Mouse (Mus musculus) urinary bladder, adult 2 months (tissue): ENCODE data around the gene Polrmt. TPM values are rescaled to one million over a fixed set of nuclear protein-coding genes. Genes with fewer than 3 reads are reported as not detected.

ENCODE experiments used
- DNase-seq: peaks from one replicate; pipeline ENCODE4 v3.0.0; 2022; ENCODE audit warnings: low spot score
- polyA plus RNA-seq: library from polyadenylated mRNA; depleted of rRNA; stranded (reverse); fragments of >200 nt; gene quantifications from 2 replicates; pipeline ENCODE4 v1.2.3, GENCODE M21; 2012; rRNA removed

Polrmt gene
- 28.5 and 31.7 TPM in 2 replicates for polyA plus RNA-seq

- DNase-seq: peak; percentile 80
These were observed at the start of gene Polrmt for GRCm38 (mm10) chr10:79745898-79746773. Polrmt (minus strand) TSS chr10:79746581.

GRCm38 (mm10) chr10:79795905-79796304 is 49.5 kb upstream of the Polrmt start:
- DNase-seq: no peak

GRCm38 (mm10) chr10:79794491-79794931 is 48.1 kb upstream of the Polrmt start:
- peak; percentile 47 for DNase-seq

DNA sequence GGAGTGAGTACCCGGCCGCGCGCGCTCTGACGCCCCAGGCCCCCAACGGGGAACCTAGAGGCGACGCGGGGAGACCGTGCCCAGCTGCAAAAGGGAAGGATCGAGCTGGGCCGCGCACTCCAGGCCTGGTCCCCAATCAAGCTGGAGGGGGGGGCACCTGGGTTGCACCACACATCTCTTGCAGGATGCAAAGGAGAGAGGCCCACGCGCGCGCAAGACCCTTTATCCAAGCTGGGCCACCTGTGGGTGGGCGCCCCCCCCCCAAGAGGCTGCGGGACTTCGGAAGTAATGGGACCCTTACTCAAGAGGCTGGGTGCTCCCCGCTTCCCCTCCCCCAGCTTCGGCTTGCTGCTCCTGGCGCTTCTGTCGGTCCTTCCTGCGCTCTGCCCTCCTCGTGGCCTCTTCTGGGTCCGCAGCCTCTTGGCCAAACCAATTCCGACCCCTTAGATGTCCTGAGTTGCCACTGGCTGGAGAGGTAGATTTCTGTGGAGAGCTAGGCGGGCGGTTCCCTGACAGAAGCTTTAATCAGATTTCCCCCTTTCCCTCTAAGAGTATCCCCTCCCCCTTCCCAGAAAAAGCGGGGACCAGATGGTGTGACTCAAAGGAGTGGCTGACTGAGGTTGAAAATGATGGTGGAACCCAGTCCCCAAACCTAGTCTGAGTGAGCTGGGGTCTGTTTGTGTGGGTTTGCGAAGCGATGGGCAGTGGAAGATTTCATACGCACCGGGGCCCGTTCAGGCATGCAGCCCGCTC is 47.5 kb upstream of the Polrmt start:
- peak; percentile 47 for DNase-seq

GRCm38 (mm10) chr10:79793051-79793737 is 46.8 kb upstream of the Polrmt start, which contains the start of gene Palm:
Palm (plus strand) TSS chr10:79793572.
- DNase-seq: peak; percentile 80

- DNase-seq: no peak
These were observed 46.1 kb upstream of the Polrmt start for GRCm38 (mm10) chr10:79792339-79793040.

GRCm38 (mm10) chr10:79790861-79791260 is 44.5 kb upstream of the Polrmt start, which contains the start of gene Prss57:
Prss57 (minus strand) TSS chr10:79790961.
- no peak for DNase-seq

- no peak for DNase-seq
These were observed 43.2 kb upstream of the Polrmt start for GRCm38 (mm10) chr10:79789581-79789980.

DNA sequence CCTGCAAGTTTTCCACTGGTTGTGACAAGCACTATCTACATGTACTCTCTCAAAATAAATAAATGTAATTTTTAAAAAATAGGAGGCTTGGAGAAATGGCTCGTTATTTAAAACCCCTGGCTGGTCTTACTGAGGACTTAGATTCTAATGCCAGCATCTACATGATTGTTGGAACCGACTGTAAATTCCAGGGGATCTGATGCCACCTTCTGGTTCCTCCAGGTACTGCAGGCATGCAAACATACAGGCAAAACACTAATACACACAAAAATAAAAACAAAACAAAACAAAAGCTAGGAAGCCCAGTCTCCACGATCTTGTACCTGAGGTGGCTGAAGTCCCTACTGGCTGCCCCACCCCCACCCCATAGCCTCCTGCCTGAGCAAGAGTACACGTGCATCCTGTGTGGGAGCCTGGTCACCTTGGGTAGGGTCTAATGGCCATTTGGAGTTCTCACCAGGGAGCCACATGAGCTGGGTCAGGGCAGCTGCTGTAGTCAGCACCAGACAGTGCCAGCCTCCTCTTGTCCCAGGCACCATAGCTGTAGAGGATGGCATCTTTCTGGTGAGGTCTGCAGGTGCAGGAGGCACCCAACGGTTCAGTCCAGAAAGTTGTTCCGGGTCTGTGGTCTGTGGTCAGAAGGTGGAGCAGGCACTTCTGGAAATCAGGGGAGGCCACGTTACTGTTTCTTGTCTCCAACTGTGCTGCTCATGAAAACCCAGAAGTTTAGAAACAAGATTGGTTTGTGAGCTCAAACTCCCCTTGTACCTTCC is 42.2 kb upstream of the Polrmt start:
- DNase-seq: no peak

- no peak for DNase-seq
These were observed 37.8 kb upstream of the Polrmt start for GRCm38 (mm10) chr10:79783920-79784800.

GRCm38 (mm10) chr10:79783050-79783449 is 36.7 kb upstream of the Polrmt start:
- no peak for DNase-seq

DNA sequence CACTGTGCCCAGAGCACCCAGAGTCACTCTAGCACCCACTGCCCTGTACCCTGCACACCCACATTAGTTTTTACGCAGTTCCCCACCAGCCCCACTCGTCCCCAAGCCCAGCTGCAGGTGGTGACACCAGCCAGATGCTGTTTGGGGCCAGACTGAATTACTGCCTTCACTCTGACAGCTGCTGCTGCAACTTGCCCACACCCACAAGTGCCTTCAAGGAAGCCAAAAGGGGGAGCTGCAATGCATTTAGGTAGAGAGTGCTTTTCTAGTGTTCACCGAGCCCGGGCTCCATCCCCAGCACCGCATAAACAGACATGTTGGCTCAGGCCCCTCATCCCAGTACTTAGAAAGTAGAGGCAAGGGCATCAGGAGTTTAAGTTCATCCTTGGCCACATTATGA is 35.6 kb upstream of the Polrmt start:
- DNase-seq: no peak

GRCm38 (mm10) chr10:79781139-79781538 is 34.8 kb upstream of the Polrmt start:
- no peak for DNase-seq

DNA sequence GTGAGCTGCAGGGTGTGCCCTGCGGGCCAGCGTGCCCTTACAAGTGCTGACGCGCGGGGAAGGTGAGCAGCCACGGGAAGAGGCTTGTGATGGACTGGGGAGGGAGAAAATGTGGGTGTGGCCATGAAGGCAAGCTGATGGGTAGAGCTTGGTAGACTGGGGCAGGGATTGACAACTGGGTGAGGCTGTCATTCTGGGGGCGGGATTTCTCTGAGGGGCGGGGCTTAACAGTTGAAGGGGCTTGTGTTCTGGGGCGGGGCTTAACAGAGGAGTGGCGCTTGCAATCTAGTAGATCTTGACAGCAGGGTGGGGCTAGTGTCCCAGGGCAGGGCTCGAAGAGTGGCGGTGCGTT is 34.3 kb upstream of the Polrmt start:
- DNase-seq: no peak

- peak; percentile 86 for DNase-seq
These were observed 33.6 kb upstream of the Polrmt start for GRCm38 (mm10) chr10:79779784-79780663.

DNA sequence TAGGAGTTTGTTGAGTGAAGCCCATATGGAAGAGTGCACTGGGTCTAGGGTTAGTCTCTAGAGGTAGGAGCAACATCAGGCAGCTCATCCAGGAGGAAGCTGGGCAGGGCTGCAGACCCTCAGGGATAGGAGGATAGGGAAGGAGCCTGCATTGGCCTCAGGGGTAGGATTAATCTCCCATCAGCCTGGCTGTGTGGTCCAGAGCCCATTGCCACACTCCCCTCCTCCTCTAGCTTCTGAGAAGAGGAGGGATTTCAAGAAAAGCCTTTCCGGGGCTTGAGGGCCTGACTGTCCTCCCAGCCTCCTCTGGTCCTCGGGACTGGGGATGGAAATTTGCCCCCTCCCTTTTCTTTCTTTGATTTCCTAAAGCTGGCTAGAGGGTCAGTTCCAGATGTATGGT is 32.8 kb upstream of the Polrmt start:
- DNase-seq: peak; percentile 27

- DNase-seq: peak; percentile 44
These were observed 31.6 kb upstream of the Polrmt start for GRCm38 (mm10) chr10:79778006-79778405.

GRCm38 (mm10) chr10:79777103-79777531 is 30.7 kb upstream of the Polrmt start, which contains the start of gene Fstl3:
Fstl3 (plus strand) TSS chr10:79777272.
- DNase-seq: peak; percentile 38
